Mouse (Mus musculus) liver, embryonic 12.5 days (tissue): ENCODE measurements around the gene C8b. TPM values are rescaled to one million over a fixed set of nuclear protein-coding genes. Genes with fewer than 3 reads are reported as not detected.

ENCODE experiments used
- polyA plus RNA-seq: library from polyadenylated mRNA; unstranded; fragments of >200 nt; fragmentation: Nextera tagmentation; extraction: Ambion mirVana; gene quantifications from 2 replicates; pipeline ENCODE4 v1.2.1, GENCODE M21; 2016

The C8b gene
- polyA plus RNA-seq, 1 experiment from 2014 or later: 5.7 TPM

Other genes starting within 250 kb of the C8b start
- gene Gm17662, start 91.0 kb downstream of the C8b start, polyA plus RNA-seq: not detected in 2 replicates
- gene C8a, start 110.1 kb downstream of the C8b start, polyA plus RNA-seq: 7.3 and 7.4 TPM in 2 replicates
- gene Fyb2, start 147.1 kb downstream of the C8b start, polyA plus RNA-seq: not detected in 2 replicates